Mouse (Mus musculus): ENCODE results near the gene Porcn.

Porcn gene

DNA sequence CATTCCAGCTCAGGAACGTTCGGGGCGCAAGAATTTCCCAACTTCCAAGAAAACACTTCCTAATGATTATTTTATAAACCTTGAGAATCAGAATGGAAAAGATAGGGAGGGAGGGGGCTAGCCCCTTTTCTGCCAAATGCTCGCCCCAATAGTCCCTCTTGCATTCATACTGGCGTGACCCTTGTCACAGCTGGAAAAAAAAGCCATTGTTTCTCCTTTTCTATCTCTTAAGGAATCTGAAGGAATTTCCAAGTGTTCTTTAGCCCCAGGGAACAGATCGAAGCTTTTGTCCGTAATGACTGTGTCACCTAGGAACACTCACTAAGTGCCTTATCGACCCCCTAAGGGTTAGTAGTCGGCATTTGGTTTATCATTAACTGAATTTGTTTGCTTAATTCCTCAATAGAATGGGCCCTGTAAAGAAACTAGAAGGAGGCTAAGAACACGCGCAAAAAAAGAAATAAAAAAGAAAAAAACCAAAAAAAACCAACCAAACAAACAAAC lies 421 bp upstream of the Porcn start:
- no peak for DNase-seq (ENCODE audit: low read depth, low spot score)

DNA sequence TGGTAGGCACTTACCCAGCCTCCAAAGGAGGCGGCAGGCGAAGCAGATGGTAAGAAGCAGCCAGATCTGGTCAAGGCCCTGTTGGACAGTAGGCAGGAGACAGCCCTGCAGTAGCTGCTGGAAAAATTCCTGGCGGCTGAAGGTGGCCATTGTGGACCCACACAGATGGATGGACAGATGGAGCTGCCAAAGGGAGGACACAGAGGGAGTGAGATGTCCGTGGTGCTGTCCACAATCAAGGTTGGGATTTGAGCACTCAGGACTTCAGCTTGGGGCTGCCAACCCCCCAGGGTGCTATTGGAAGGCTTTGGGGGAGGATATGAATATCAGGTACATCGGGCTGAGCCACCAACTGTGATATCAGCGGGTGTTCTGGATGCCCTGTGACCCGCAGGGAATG lies 774 bp downstream of the Porcn start:
- no peak for DNase-seq (ENCODE audit: low read depth, low spot score)

DNA sequence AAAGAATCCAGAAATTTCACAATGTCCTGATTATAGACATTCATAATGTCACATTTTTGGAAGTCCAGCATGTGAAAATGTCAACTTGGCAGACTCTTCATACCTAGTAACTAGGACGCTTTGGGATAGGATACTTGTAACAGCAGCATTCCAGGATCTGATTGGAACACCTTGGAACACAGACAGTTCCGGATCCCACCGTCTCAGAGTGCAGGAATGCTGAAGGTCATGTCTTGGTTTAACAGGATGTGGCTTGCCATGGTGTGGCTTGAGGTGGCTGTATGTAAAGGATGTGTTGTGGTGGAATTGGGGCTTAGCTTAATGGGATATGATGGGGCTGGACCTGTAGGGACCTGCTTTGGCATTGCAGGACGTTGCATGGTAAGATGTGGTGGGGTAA lies 1.2 kb downstream of the Porcn start:
- no peak for DNase-seq (ENCODE audit: low read depth, low spot score)

DNA sequence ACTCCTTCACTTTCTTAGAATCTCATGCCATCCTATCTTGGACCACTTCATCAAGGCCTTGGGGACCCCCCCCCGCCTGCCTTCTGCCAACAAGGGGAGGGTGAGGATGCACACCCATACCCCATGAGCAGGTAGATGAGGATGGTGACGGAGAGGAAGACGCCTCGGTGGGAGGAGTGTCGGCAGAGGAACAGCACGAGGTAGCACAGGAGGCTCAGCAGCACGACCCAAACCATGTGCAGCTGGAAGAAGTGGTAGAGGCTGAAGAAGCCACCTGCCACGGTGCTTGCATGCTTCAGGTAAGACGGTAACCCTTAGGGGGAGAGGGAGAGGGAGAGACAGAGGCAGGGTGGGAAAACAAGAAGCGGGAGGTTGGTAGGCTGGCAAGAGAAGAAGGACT lies 2.2 kb downstream of the Porcn start:
- no peak for DNase-seq (ENCODE audit: low read depth, low spot score)

DNA sequence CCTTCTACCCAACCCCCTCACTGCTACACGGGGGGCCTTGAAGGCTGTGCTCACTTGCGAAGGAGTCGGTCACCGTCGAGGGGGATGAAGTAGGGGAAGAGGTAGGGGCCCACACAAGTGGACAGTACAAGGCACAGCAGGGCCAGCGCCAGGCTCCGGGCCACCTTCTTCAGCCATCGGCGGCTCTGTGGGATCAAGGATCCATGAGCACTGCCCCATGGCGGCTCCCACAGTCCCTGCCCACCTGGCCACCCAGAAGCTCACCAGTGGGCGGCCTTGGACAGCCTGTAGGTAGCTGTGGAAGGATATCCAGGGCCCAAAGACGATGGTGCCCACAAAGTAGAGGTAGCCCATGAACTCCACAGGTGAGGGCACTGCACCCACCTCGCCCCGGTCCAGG lies 3.2 kb downstream of the Porcn start:
- DNase-seq (ENCODE audit: low read depth, low spot score): no peak

DNA sequence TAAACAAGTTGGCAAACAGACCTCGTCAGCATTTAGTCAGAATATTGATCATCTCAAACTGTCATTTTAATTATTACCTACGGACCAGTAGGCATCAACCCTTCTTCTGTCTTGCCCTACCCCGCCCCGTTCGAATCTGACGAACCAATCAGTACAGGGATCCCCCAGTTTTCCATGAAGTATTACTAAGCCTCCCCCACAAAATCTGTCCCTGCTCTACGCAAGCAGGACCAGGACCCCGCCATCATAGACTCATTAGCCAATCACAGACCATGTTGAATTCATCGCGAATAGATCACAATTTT lies 13.0 kb downstream of the Porcn start, which contains the start of gene Ebp:
Gene Ebp (minus strand): TSS at position 94 of the 305 bp plus-strand sequence.
- DNase-seq (ENCODE audit: low read depth, low spot score): peak; percentile 44

DNA sequence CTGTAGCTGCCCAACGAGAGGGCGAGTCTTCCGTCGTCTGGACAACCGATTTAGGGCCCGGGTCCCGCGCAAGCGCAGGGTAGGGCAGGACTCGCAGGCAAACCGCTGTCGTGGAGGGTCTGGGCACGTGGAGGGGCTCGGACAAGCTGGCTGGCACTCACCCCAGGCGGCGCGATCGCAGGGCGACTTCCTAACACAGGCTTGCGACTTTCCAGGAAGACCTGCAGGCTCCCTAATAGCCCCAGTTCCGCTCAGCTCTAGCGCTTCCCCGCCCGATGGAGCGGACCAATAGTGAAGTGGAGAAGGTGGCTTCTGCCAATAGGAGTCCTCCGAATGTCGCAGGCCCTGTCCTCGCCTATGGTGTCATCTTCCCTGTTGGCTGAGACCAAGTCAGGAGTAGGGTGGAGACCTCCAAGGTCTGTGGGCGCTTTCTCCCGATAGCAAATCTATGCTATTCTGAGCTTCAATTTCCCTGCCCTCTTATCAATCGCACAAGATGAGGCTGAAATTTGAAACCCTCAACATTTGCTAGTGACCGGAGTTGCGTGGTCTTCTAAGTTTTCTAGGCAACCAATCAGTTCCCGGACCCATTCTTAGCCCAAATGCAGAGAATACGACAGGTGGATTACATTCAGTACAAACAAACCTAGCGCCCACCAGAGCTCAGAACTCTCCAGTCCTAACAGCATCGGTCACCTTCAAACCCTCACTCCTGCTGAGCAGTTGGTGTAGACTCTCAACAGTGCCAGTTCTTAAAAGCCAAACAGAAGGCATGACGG lies 13.5 kb downstream of the Porcn start:
- DNase-seq (ENCODE audit: low read depth, low spot score): peak; percentile 85

DNA sequence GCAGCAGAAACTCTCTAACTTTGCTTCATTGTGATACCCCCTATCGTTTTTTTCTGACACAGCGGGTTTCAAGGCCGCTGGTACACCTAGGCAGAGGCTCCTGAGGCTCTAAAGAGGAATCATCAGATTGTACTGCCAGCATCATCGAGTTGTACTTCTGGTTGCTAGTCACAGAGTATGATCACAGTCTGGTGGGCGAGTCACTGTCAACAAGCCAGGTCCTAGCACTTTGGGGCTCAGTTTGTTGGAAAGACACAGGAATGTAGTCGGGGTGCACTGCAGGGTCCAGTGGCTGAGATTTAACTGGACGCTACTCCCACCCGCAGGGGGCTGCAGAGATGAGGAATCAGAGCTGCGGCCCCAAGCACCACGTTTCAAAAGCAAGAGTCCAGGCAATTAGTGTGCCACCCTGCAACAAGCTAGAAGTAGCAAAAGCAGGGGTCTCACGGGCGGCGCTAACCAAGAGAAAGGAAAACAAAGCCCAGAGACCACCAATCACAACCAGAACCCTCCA lies 14.1 kb downstream of the Porcn start:
- no peak for DNase-seq (ENCODE audit: low read depth, low spot score)

DNA sequence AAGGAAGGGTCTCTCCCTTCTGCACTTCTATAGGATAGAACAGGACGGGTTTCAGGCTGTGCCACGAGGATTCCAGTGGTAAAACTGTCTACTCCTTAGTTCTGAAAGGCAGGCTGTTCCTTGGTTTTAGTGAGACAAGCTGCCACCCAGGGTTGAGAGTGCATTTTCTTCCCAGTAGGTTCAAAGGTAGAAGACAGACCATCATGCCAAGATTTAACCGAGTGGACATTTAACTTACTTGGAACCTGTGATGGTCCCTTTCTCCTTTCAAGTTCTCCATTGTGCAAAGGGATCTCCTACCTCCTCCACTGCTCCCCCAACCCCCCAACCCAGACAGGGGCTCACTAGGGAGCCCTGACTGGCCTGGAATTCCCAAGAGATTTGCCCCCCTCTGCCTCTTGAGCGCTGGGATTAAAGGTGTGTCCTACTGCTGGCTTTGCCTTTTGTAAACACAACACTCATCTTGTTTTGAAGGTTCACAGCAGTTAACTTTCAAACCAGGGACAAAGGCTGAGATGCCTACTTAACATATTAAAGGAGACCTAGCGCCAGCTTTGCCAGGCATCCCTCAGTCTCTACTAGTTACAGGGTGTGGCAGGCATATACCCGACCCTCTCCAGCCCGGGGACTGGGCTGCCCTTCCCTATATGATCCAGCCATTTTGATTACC lies 23.3 kb downstream of the Porcn start:
- no peak for DNase-seq (ENCODE audit: low read depth, low spot score)

DNA sequence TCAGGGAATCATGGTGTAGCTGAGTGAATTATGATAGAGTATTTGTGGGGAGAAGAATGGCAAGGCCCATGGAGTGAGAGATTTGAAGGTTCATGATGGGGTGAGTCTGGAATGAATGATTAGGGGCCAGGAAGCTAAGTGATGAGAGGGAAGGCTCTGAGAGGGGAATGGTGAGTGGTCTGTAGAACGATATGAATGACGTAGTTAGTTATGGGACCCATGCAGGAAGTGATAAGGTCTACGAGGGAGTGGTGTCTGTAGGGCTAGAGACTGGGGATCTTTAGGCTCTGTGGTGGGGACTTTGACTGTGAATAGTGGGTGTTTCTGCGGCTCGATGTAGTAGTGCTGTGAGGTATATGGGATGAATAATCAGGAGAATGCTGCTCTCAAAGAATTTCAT lies 26.7 kb downstream of the Porcn start:
- no peak for DNase-seq (ENCODE audit: low read depth, low spot score)

DNA sequence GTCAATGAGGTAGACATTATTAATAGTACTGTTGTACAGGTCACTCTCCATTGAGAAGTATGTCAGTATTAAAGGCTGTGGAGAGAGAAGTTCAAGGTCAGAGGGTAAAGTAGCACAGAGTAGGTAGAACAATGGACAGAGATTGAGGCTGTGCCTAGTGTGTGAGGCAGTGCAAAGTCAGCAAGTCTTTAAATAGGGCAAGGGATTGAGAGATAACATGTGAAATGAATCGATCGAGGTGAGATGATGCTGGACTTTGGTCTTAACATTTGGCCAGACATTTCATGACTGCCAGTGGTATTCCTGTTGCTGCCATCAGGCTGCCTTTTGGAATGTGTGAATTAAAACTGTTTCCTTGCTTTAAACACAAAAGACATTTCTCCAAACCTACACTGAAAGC lies 27.5 kb downstream of the Porcn start:
- no peak for DNase-seq (ENCODE audit: low read depth, low spot score)

DNA sequence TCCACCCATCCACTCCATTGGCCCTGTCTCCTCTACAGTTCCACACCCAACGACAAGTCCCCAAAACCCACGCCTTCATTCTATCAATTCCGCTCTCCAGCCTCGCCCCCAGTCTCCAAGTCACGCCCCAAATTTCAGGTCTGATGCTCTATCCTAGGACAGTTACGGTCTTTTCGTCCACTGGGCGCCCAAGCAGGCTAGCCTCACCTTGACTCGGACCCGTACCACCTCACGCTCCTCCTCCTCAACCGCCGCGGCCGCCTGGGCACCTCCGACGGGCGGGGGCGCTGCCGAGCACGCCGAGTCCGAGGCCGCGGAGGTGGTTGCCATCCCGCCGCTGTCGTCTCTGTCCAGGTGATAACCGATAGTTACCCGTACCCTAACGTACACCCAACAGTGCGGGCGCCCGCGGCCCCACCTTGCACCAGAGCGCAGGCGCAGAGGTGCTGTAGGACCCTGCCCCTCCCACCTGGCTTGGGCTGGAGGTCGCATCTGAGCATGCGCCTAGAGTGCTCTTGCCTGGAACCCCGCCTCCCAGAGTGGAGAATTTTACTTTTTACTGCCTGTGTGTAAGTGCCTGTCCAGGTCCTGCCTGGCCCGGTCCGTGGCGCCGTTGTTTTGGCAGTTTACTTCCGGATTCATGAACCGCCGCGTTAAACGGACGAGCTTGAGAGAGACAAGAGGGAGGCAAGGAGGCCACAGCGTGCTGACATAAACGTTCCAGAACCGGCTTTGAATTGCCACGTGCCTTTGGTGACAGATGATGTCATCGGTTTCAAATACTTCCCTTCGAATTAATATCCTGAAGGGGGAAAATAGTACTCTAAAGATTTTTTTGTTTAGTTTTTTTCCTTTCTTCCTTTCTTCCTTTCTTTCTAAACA lies 30.6 kb downstream of the Porcn start, which contains the start of gene Tbc1d25:
Gene Tbc1d25 (minus strand): TSS at position 678 of the 882 bp plus-strand sequence.
- peak; percentile 91 for DNase-seq (ENCODE audit: low read depth, low spot score)

DNA sequence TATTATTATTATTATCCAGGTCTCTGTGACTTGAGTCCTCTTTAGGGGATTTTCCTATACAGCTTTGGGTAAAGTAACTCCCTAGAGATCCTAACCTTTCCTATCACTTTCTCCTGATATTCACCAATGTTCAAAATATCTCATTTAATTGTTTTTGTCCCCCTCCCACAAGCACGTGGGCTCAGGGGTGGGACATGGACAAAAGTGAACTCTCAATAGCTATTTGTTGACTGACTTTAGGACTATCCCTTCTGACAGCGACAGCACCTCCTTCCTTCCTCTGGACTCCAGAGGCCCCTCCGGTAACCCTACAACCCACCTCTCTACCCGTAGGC lies 31.2 kb downstream of the Porcn start:
- no peak for DNase-seq (ENCODE audit: low read depth, low spot score)

DNA sequence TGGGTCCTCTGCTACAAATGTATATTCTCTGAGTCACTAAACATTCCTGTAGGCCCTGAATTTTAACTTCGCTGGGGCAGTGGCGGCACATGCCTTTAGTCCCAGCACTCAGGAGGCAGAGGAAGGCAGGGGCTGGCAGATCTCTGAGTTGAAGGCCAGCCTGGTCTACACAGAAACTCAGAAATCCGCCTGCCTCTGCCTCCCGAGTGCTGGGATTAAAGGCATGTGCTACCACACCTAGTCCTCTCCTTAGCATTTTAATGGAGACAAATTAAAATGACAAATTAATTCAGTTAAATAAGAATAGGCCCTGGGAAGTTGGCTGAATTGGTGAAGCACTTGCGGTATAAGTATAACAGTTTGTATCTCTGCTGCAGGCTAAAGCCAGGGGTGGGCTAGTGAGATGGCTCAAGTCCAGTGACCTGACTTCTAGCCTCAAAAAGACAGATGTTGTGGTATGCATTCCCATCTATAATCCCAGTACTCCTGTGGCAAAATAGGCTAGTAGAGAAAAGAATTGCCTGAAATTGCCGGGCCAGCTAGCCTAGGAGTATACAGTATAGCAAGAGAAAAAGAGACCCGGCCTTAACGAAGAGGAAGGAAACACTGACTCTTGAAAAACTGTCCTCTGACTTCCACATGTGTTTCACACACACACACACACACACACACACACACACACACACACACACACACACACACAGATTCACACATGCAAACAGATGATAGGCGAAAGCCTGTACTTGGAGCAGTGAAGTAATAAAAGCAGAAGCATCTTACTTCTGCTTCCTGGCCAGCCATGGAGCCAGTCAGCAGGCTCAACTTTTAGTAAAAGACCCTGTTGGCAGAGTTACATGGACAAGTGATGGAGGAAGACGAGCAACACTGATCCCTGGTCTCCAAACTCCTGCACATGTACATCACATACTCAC lies 38.3 kb downstream of the Porcn start:
- DNase-seq (ENCODE audit: low read depth, low spot score): no peak

DNA sequence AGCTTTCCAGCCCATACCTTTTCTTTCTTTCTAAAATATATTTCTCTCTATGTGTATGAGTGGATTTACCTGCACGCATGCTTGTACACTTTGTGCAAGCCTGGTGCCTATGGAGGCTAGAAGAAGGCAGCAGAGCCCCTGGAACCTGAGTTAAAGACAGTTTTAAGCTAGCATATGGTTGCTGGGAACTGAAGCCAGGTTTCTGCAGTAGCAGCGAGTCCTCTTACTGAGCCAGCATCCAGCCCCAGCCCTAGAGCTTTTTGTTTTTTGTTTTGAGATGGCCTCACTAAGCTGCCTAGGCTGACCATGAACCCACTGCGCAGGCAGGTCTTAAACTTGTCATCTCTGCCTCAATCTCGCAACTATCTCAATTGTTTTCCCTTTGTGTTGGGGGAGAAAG lies 41.9 kb downstream of the Porcn start:
- DNase-seq (ENCODE audit: low read depth, low spot score): no peak

DNA sequence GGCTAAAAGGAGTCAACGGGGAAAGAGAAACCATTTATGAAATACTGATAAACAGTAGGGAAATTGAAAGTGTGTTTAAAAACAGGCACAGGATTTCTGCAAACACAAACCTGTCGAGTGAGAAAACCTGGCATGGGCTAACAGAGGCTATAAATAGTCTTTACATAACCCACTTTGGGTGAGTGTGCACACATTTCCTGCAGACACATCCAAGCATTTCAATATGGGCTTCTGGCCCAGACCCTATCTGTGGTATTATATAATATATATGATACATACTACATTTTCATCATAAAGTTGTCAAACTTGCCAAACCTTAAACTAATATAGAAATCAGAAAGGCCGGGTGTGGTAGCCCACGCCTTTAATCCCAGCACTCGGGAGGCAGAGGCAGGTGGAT lies 43.2 kb downstream of the Porcn start:
- no peak for DNase-seq (ENCODE audit: low read depth, low spot score)

DNA sequence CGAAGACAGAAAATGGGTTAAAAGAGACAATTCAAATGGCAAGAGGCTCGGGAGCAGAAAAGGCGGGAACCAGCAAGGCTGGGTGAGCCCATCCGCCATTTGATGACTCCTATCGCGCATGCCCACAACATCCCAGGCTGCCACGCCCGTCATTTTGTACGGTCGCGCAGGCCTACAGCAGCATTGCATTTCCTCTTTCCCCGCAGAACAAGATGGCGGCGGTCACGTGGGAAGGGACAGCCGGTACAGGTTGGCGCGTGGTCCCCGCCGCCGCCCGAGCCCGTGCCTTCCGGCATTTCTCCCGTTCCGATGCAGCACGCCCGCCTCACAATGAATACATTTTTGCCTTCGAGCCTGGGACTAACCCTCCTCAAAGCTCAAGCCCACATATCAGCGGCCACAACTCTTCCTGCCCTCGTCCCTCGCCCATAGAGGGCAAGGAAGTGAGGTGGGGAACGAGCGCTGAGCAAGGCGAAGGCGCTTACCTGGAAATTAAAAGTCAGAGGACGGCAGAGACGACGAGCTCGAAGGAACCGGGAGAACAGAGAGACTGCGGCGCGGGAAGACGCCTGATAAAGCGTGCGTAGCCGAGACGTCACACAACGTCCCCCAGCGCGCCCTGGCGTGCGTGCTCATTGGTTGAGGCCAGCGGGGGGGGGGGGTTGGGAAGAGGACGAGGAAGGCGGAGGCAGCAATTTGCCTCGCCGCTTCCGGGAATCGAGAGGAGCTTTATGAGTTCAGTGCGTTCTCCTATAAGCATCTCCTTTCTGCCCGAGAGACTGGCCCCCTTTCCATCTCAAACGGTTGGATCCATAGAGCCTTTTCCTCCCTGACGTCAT lies 61.0 kb downstream of the Porcn start, which contains the start of gene Rbm3:
Gene Rbm3 (minus strand): TSS at position 728 of the 839 bp plus-strand sequence.
- peak; percentile 96 for DNase-seq (ENCODE audit: low read depth, low spot score)
